Mouse (Mus musculus): ENCODE measurements around the gene Bag3.

- no peak for TF ChIP-seq POLR2A (IDR thresholded peaks at IDR 0.05; ENCODE audit: borderline replicate concordance, extremely low read depth, insufficient read depth, insufficient read length, poor library complexity, severe bottlenecking)
- no peak for TF ChIP-seq CTCF (IDR thresholded peaks at IDR 0.05; ENCODE audit: borderline replicate concordance, extremely low read depth, insufficient read depth, insufficient read length)
These were observed 9.9 kb upstream of the Bag3 start for GRCm38 (mm10) chr7:128513512-128513911.

All from brain, embryonic 14.5 days (tissue).